Comparison of ENCODE assay signal across 1 mouse cellular context in the genomic region with DNA sequence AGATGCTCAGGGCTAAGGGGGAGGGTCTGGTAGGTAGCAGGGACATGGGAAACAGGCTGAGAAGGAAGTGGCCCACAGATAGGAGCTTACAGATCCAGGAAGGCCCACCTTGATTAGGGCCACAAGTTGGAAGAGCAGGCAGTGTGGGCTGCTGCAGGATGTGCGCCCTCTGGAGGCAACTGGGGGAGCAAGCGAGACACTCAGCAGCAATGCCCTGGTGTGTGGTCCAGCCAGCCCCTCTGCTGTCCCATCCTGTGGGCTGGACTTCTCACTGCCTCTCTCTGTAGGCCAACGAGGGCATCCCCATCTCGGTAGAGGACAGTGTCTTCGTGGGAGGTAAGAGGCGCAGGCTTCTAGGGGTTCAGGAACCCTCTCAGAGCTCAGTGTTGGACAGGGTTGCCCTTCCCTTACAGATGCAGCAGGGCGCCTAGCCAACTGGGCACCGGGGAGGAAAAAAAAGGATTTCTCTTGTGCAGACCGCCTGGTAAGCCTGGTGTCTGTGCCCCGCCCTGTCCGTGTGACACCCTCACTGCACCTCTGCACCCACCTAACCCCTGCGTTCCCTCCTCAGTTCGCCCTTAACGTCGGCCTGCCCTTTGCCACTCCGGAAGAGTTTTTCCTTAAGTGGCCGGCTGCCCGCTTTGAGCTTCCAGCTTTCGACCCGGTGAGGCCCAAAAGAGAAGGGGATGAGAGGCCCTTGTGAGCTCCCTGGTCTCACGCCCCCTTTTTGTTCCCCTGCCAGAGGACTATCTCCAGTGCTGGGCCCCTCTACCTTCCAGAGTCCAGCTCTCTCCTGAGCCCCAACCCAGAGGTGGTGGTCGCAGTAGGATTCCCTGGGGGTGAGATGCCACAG.
TF ChIP-seq lines count a peak whose summit lies in the region.

No protein-coding gene starts in this region.

TF ChIP-seq in myocyte, 11 proteins besides CTCF, POLR2A, EP300 and RAD21:
- TF ChIP-seq MYOD1 (IDR thresholded peaks at IDR 0.05; ENCODE audit: control insufficient read depth in 1 of 3, insufficient read length in 2 of 3, low read depth in 2 of 3) (no peak), TCF12 (IDR thresholded peaks at IDR 0.05; ENCODE audit: insufficient read depth, poor library complexity, severe bottlenecking) (no peak), POLR2AphosphoS2 (IDR thresholded peaks at IDR 0.05; ENCODE audit: insufficient read length, low read depth) (peak; percentile 56), REST (IDR thresholded peaks at IDR 0.05; ENCODE audit: insufficient read depth, insufficient read length) (no peak), USF1 (IDR thresholded peaks at IDR 0.05; ENCODE audit: low read depth) (no peak)
